Mouse (Mus musculus) NIH3T3 (cell line): ENCODE data around the gene Klf9.

Experiments used
- DNase-seq: peaks from one replicate; pipeline ENCODE4 v3.0.0-alpha.2; 2012; ENCODE audit warnings: low read depth

Gene Klf9

GRCm38 (mm10) chr19:23140689-23141317 lies at the start of gene Klf9:
Klf9 (plus strand) TSS chr19:23141226.
- DNase-seq: peak; percentile 99

- DNase-seq: peak; percentile 72
Measured at GRCm38 (mm10) chr19:23091586-23091985, 49.4 kb upstream of the Klf9 start.

DNA sequence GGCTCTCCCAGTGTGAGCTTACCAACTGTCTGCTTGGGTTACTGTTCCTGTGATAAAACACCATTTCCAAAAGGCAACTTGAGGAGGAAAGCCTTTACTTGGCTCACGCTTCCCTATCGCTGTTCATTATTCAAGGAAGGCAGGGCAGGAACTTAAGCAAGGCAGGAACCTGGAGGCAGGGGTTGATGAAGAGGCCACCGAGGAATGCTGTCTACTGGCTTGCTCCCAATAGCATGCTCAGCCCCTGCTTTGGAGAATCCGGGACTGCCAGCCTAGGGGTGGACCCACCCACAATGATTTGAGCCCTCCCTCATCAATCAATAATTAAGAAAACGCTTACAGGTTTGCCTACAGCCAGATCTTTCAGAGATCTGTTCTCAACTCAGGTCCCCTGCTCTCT lies 47.5 kb upstream of the Klf9 start:
- no peak for DNase-seq

- no peak for DNase-seq
Measured at GRCm38 (mm10) chr19:23094906-23095305, 46.1 kb upstream of the Klf9 start.

DNA sequence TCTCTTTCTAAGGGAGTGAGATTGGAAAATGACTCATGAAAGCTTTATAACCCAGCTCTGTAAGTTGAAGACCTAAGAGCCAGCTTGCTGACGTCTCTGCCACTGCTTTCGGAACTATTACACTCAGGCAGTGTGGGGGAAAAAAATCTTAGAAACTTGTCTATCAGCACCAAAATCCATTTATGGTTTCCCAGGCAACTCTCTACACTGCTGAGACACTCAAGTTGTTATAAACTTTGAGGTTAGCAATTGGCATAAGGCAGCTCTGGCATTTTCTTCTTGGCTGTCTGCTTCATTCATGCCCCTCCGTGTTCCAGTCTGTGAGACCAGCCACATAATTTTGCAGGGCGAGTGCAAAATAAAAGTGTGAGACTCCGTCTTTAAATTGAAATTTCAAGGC lies 34.2 kb upstream of the Klf9 start:
- peak; percentile 24 for DNase-seq

- no peak for DNase-seq
Measured at GRCm38 (mm10) chr19:23107335-23107734, 33.7 kb upstream of the Klf9 start.

GRCm38 (mm10) chr19:23121875-23122274 lies 19.2 kb upstream of the Klf9 start:
- DNase-seq: no peak

DNA sequence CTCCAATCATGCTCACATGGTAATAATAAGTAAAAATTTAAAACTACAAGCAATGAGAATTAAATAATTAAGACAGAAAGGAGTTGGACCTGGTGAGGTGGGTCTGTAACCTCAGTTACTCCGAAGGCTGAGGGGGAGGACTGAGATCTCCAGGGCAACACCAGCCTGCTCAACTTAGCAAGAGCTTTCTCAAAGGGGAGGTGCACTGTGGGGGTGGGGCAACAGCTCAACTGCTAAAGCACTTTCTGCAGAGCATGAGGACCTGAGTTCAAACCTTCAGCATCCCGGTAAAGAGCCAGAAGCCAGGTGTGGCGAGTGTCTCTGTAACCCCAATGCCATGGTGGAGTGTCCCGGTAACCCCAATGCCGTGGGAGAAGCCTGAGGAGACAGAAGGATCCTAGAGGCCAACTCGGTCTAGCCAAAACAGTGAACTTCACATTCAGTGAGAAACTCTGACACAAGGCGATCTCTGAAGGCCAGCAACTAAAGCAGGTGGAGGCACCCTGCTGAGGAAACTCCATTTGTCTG lies 16.9 kb upstream of the Klf9 start:
- DNase-seq: no peak

GRCm38 (mm10) chr19:23125227-23126150 lies 15.5 kb upstream of the Klf9 start:
- no peak for DNase-seq

DNA sequence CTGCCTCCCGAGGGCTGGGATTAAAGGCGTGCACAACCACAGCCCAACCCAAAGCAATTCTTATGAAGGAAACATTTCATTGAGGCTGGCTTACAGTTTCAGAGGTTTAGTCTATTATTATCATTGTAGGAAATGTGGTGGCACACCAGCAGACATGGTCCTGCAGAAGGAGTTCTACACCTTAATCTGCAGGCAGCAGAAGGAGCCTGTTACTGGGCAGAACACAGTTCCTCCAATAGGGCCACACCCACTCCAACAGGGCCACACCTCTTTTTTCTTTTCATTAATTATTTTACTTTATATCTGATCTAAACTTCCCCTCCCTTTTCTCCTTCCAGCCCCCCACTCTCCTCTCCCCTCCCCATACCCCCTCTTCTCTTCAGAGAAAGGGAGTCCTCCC lies 11.1 kb upstream of the Klf9 start:
- no peak for DNase-seq

- DNase-seq: no peak
Measured at GRCm38 (mm10) chr19:23132106-23132635, 8.9 kb upstream of the Klf9 start.

GRCm38 (mm10) chr19:23132720-23133426 lies 8.2 kb upstream of the Klf9 start:
- DNase-seq: no peak

GRCm38 (mm10) chr19:23133427-23134094 lies 7.5 kb upstream of the Klf9 start:
- DNase-seq: no peak

DNA sequence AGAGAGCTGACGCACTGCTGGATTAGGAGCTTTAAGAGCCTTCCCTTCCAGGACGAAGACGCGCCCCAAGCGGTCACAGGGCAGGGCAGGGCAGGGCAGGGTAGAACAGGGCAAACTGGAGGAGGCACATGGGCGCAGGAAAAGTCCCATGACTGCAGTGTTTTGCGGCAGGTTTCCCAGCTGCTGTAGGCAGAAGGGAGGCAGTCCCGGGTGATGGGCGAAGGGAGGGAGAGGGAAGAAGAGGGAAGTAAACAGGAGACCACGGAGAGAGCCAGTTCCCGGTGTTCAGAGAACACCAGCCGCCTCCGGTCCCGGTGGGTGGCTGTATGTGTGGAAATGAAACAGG lies 7.0 kb upstream of the Klf9 start:
- DNase-seq: peak; percentile 65

DNA sequence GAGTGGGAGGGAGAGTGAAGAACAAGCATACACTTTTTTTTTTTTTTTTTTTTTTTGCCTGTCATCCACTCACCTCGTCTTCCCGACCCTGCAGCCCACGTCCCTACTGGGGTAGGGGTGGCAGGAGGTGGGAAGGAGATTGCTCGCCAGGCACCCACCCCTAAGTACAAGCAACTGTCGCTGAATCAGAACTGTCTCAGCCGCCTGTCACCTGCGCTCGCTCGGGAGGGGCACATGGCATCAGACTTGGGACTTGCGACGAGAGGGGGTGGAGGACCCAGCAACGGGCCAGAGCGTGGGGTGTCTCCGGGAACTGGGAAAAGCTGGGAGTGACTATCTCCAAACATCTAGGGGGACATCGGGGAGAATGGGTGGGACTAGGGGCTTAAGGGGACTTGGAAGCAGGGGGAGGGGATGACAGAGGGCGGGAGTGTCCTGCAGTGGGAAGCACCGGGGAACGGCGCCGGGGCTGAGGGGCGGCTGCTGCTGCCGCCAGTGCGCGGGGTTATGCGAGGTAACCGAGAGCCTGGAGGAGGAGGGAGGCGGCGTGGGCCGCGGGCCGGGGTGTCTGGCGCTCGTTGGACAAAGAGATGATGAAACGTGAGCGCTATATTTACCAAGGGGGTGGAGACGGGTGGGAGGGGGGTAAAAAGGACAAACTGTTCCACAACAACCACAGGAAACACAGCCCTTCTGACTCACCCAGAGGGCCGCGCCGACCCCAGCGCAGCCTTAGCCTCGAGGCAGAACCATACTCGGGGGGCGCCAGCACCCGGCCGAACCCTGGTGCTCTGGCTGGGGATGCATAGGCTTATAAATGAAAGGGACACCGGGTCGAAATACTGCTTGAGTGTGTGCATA lies 6.4 kb upstream of the Klf9 start:
- peak; percentile 97 for DNase-seq

DNA sequence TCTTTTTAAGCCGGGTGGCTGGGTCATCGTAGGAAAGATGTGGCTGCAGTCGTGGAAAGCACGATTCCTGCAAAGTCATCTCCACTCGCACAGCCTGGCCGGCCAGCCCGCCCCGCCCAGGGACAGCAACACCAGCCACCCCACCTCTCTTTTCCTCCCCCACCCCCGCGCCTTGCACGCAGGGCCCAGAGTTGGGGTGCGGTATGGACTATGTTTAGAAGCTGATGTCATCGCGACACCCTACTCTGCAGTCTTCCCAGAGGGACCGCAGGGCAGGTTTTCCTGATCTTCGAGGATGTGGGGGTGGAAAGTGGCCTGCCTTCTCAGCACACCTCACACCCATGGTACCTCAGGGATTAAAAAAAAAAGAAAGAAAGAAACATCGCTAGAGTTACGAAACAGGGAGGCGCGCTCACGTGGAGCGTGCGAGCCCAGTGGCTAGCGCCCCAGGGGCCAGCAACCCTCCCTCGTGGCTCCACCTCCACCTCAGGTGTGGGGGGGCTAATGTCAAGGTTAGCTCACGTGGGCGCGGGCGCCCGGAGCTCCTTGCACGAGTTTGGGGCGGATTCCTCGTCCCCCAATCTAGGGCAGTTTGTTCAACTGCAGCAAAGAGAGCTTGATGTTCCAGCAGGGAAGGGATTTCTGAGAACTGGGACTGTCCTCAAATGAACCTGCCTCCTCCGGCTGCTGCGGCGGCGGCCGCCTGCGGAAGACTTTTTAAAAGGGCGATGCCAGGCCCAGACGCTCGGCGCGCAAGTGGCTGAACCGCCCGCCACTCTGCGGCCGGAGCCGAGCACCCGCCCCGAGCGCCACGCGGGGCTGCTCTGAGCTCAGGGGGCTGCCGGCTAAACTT lies 5.5 kb upstream of the Klf9 start:
- peak; percentile 92 for DNase-seq

DNA sequence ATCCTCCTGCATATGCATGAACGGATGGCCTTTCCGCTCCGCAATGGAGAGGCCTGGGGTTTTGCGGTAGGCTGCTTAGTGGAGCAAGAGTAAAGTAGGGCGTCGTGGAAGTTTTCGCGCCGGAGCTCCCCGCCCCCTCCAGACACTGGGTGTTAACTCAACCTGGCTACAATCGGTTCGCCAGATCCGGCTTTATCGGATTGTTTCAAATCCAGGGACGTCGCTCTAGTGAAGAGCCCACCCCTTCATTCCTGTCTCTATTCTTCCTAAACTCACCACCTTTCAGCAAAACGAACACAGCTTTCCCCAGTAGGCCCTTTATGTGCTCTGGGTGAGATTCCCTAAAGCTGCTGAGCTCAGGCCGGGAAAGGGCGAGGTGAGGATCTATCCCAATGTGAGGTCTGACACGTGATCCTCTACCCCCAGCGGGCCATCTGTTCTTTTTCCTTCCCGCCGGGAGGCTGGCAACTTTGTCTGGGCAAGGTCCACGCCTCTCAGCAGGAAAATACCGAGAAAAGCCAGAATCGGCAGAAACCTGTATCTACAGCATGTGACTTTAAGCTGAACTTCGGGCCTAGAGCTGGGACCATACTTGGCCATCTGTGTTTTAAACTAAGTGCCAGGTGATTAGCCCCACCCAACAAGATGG lies 4.7 kb upstream of the Klf9 start:
- DNase-seq: peak; percentile 74

GRCm38 (mm10) chr19:23137295-23137694 lies 3.7 kb upstream of the Klf9 start:
- DNase-seq: no peak

GRCm38 (mm10) chr19:23139756-23140470 lies 1.1 kb upstream of the Klf9 start:
- DNase-seq: peak; percentile 63
